Mouse (Mus musculus) liver, postnatal 0 days (tissue): ENCODE results near the gene Psapl1.

Experiments
- CTCF ChIP-seq: sonication (generic); IDR thresholded peaks from 2 replicates; pipeline ENCODE4 v1.5.1; 2016; ENCODE audit warnings: antibody characterized with exemption, low read depth
- EP300 ChIP-seq: IDR thresholded peaks from 2 replicates; pipeline ENCODE4 v1.6.1; 2016; ENCODE audit warnings: antibody characterized with exemption, low read depth, mild to moderate bottlenecking

DNA sequence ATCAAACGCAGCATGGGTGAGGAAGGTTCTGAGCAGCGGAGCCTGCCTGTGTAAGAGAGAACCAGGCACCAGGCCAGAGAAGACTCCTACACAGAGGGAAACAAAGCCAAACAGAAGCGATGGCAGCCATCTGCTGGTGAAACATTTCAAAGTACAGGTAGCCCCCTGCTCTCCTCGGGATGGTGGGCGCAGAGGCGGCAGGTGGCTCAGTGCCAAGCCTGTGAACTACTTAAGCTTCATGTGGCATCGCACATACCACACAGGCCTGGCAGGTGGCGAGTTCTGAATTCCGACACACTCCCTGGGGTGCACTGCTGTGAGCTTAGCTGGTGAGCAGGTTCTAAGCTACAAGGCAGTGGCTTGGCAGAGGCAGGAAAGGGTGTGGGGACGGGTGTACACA, 9.5 kb downstream of the Psapl1 start:
- no peak for TF ChIP-seq CTCF
- no peak for TF ChIP-seq EP300
